Mouse (Mus musculus): ENCODE results near the gene Entpd1. TPM values are rescaled to one million over a fixed set of nuclear protein-coding genes. Genes with fewer than 3 reads are reported as not detected.

The Entpd1 gene
- polyA plus RNA-seq, 1 experiment from 2014 or later, result 8.5 TPM

- DNase-seq (ENCODE audit: low spot score), result no peak
Observed at GRCm38 (mm10) chr19:40746603-40747002, 134.4 kb downstream of the Entpd1 start.

GRCm38 (mm10) chr19:40748559-40748958 lies 136.4 kb downstream of the Entpd1 start, which contains the start of gene Cc2d2b:
TSS of gene Cc2d2b (plus strand) at chr19:40748753.
- Histone ChIP-seq H3K4me1 (replicated peaks; ENCODE audit: control insufficient read depth, insufficient read depth, low read length) (no peaks in the 10 kb centered on the region), H3K9ac (ENCODE audit: low read depth, low read length) (no peak within 1 kb of the TSS), H3K4me2 (replicated peaks; ENCODE audit: low read depth, low read length) (no peak within 1 kb of the TSS), H3K9me3 (ENCODE audit: control insufficient read depth, low read length) (no peaks in the 10 kb centered on the region), H3K27ac (ENCODE audit: low read depth, low read length) (no peak within 1 kb of the TSS), H3K36me3 (ENCODE audit: control insufficient read depth, insufficient read depth, low read length) (no peaks in the 10 kb centered on the region), H3K4me3 (ENCODE audit: low read depth, low read length) (no peak within 1 kb of the TSS), H3K27me3 (ENCODE audit: control insufficient read depth, insufficient read depth, low read length) (no peaks in the 10 kb centered on the region)
- 64% methylated on average over 12 of the region's 17 CpGs for WGBS
- ATAC-seq (ENCODE audit: low FRiP score) (no peak), DNase-seq (ENCODE audit: low spot score) (no peak)

More at GRCm38 (mm10) chr19:40746603-40747002, 134.4 kb downstream of the Entpd1 start:
- Histone ChIP-seq H3K36me3 (ENCODE audit: control insufficient read depth, insufficient read depth, low read length) (no peaks in the 10 kb centered on the region), H3K4me3 (ENCODE audit: low read depth, low read length) (no peak overlapping the region), H3K9ac (ENCODE audit: low read depth, low read length) (no peak overlapping the region), H3K4me1 (replicated peaks; ENCODE audit: control insufficient read depth, insufficient read depth, low read length) (no peaks in the 10 kb centered on the region), H3K9me3 (ENCODE audit: control insufficient read depth, low read length) (no peaks in the 10 kb centered on the region), H3K27me3 (ENCODE audit: control insufficient read depth, insufficient read depth, low read length) (no peaks in the 10 kb centered on the region), H3K4me2 (replicated peaks; ENCODE audit: low read depth, low read length) (no peak overlapping the region), H3K27ac (ENCODE audit: low read depth, low read length) (no peak overlapping the region)
- no peak for ATAC-seq (ENCODE audit: low FRiP score)
- WGBS, result 53% methylated on average over 4 of the region's 4 CpGs

GRCm38 (mm10) chr19:40754311-40754710 lies 142.1 kb downstream of the Entpd1 start:
- Histone ChIP-seq H3K27ac (ENCODE audit: low read depth, low read length) (no peak overlapping the region), H3K27me3 (ENCODE audit: control insufficient read depth, insufficient read depth, low read length) (no peaks in the 10 kb centered on the region), H3K36me3 (ENCODE audit: control insufficient read depth, insufficient read depth, low read length) (no peaks in the 10 kb centered on the region), H3K4me2 (replicated peaks; ENCODE audit: low read depth, low read length) (no peak overlapping the region), H3K9me3 (ENCODE audit: control insufficient read depth, low read length) (no peaks in the 10 kb centered on the region), H3K4me1 (replicated peaks; ENCODE audit: control insufficient read depth, insufficient read depth, low read length) (no peaks in the 10 kb centered on the region), H3K9ac (ENCODE audit: low read depth, low read length) (no peak overlapping the region), H3K4me3 (ENCODE audit: low read depth, low read length) (no peak overlapping the region)
- DNase-seq (ENCODE audit: low spot score), result peak; percentile 62
- ATAC-seq (ENCODE audit: low FRiP score), result no peak
- 77% methylated on average over 2 of the region's 2 CpGs for WGBS

GRCm38 (mm10) chr19:40760071-40760470 lies 147.9 kb downstream of the Entpd1 start:
- Histone ChIP-seq H3K4me1 (replicated peaks; ENCODE audit: control insufficient read depth, insufficient read depth, low read length) (no peaks in the 10 kb centered on the region), H3K27ac (ENCODE audit: low read depth, low read length) (no peak overlapping the region), H3K4me2 (replicated peaks; ENCODE audit: low read depth, low read length) (no peak overlapping the region), H3K36me3 (ENCODE audit: control insufficient read depth, insufficient read depth, low read length) (no peaks in the 10 kb centered on the region), H3K9ac (ENCODE audit: low read depth, low read length) (no peak overlapping the region), H3K9me3 (ENCODE audit: control insufficient read depth, low read length) (no peaks in the 10 kb centered on the region), H3K27me3 (ENCODE audit: control insufficient read depth, insufficient read depth, low read length) (no peaks in the 10 kb centered on the region), H3K4me3 (ENCODE audit: low read depth, low read length) (no peak overlapping the region)
- DNase-seq (ENCODE audit: low spot score) (no peak), ATAC-seq (ENCODE audit: low FRiP score) (no peak)
- WGBS, result 81% methylated on average over 2 of the region's 2 CpGs

- no peaks in the 10 kb centered on the region for H3K4me1 ChIP-seq (replicated peaks; ENCODE audit: control insufficient read depth, insufficient read depth, low read length)
- H3K27me3 ChIP-seq (ENCODE audit: control insufficient read depth, insufficient read depth, low read length), result no peaks in the 10 kb centered on the region
- DNase-seq (ENCODE audit: low spot score), result no peak
- no peaks in the 10 kb centered on the region for H3K9me3 ChIP-seq (ENCODE audit: control insufficient read depth, low read length)
- peak overlapping the region; percentile 38; the same call in 1 of the 2 replicates for H3K9ac ChIP-seq (ENCODE audit: low read depth, low read length)
- peak overlapping the region; percentile 27 for H3K4me2 ChIP-seq (replicated peaks; ENCODE audit: low read depth, low read length)
- no peak for ATAC-seq (ENCODE audit: low FRiP score)
- H3K36me3 ChIP-seq (ENCODE audit: control insufficient read depth, insufficient read depth, low read length), result no peaks in the 10 kb centered on the region
- no peak overlapping the region for H3K27ac ChIP-seq (ENCODE audit: low read depth, low read length)
- peak overlapping the region; percentile 23 for H3K4me3 ChIP-seq (ENCODE audit: low read depth, low read length)
- 38% methylated on average over 22 of the region's 22 CpGs for WGBS
Observed at GRCm38 (mm10) chr19:40762023-40762759, 150.0 kb downstream of the Entpd1 start.

- Histone ChIP-seq H3K9me3 (ENCODE audit: control insufficient read depth, low read length) (no peaks in the 10 kb centered on the region), H3K4me3 (ENCODE audit: low read depth, low read length) (no peak overlapping the region), H3K27me3 (ENCODE audit: control insufficient read depth, insufficient read depth, low read length) (no peaks in the 10 kb centered on the region), H3K4me2 (replicated peaks; ENCODE audit: low read depth, low read length) (no peak overlapping the region), H3K9ac (ENCODE audit: low read depth, low read length) (no peak overlapping the region), H3K36me3 (ENCODE audit: control insufficient read depth, insufficient read depth, low read length) (no peaks in the 10 kb centered on the region), H3K4me1 (replicated peaks; ENCODE audit: control insufficient read depth, insufficient read depth, low read length) (no peaks in the 10 kb centered on the region), H3K27ac (ENCODE audit: low read depth, low read length) (no peak overlapping the region)
- ATAC-seq (ENCODE audit: low FRiP score), result no peak
- WGBS, result 87% methylated on average over 2 of the region's 2 CpGs
- DNase-seq (ENCODE audit: low spot score), result no peak
Observed at GRCm38 (mm10) chr19:40767189-40767588, 155.0 kb downstream of the Entpd1 start.

GRCm38 (mm10) chr19:40769341-40769770 lies 157.2 kb downstream of the Entpd1 start:
- ATAC-seq (ENCODE audit: low FRiP score) (no peak), DNase-seq (ENCODE audit: low spot score) (no peak)
- H3K36me3 ChIP-seq (ENCODE audit: control insufficient read depth, insufficient read depth, low read length), result no peaks in the 10 kb centered on the region
- H3K27ac ChIP-seq (ENCODE audit: low read depth, low read length), result no peak overlapping the region
- 63% methylated on average over 7 of the region's 7 CpGs for WGBS
- no peak overlapping the region for H3K4me3 ChIP-seq (ENCODE audit: low read depth, low read length)
- no peak overlapping the region for H3K9ac ChIP-seq (ENCODE audit: low read depth, low read length)
- no peaks in the 10 kb centered on the region for H3K27me3 ChIP-seq (ENCODE audit: control insufficient read depth, insufficient read depth, low read length)
- H3K4me1 ChIP-seq (replicated peaks; ENCODE audit: control insufficient read depth, insufficient read depth, low read length), result no peaks in the 10 kb centered on the region
- no peak overlapping the region for H3K4me2 ChIP-seq (replicated peaks; ENCODE audit: low read depth, low read length)
- no peaks in the 10 kb centered on the region for H3K9me3 ChIP-seq (ENCODE audit: control insufficient read depth, low read length)

- H3K36me3 ChIP-seq (ENCODE audit: control insufficient read depth, insufficient read depth, low read length), result no peaks in the 10 kb centered on the region
- WGBS, result 81% methylated on average over 12 of the region's 15 CpGs
- no peak overlapping the region for H3K4me3 ChIP-seq (ENCODE audit: low read depth, low read length)
- ATAC-seq (ENCODE audit: low FRiP score) (no peak), DNase-seq (ENCODE audit: low spot score) (no peak)
- no peaks in the 10 kb centered on the region for H3K27me3 ChIP-seq (ENCODE audit: control insufficient read depth, insufficient read depth, low read length)
- H3K9me3 ChIP-seq (ENCODE audit: control insufficient read depth, low read length), result no peaks in the 10 kb centered on the region
- H3K4me1 ChIP-seq (replicated peaks; ENCODE audit: control insufficient read depth, insufficient read depth, low read length), result no peaks in the 10 kb centered on the region
- H3K4me2 ChIP-seq (replicated peaks; ENCODE audit: low read depth, low read length), result no peak overlapping the region
- no peak overlapping the region for H3K9ac ChIP-seq (ENCODE audit: low read depth, low read length)
- no peak overlapping the region for H3K27ac ChIP-seq (ENCODE audit: low read depth, low read length)
Observed at GRCm38 (mm10) chr19:40788004-40788714, 176.0 kb downstream of the Entpd1 start.

- H3K36me3 ChIP-seq (ENCODE audit: control insufficient read depth, insufficient read depth, low read length), result no peaks in the 10 kb centered on the region
- DNase-seq (ENCODE audit: low spot score) (no peak), ATAC-seq (ENCODE audit: low FRiP score) (no peak)
- H3K4me1 ChIP-seq (replicated peaks; ENCODE audit: control insufficient read depth, insufficient read depth, low read length), result no peaks in the 10 kb centered on the region
- no peak overlapping the region for H3K4me3 ChIP-seq (ENCODE audit: low read depth, low read length)
- H3K9me3 ChIP-seq (ENCODE audit: control insufficient read depth, low read length), result no peaks in the 10 kb centered on the region
- no peak overlapping the region for H3K9ac ChIP-seq (ENCODE audit: low read depth, low read length)
- 86% methylated on average over 2 of the region's 2 CpGs for WGBS
- no peaks in the 10 kb centered on the region for H3K27me3 ChIP-seq (ENCODE audit: control insufficient read depth, insufficient read depth, low read length)
- H3K4me2 ChIP-seq (replicated peaks; ENCODE audit: low read depth, low read length), result no peak overlapping the region
- no peak overlapping the region for H3K27ac ChIP-seq (ENCODE audit: low read depth, low read length)
Observed at GRCm38 (mm10) chr19:40788715-40789084, 176.5 kb downstream of the Entpd1 start.
